Mouse (Mus musculus): Measurements from ENCODE around the gene Pla2g6.

DNA sequence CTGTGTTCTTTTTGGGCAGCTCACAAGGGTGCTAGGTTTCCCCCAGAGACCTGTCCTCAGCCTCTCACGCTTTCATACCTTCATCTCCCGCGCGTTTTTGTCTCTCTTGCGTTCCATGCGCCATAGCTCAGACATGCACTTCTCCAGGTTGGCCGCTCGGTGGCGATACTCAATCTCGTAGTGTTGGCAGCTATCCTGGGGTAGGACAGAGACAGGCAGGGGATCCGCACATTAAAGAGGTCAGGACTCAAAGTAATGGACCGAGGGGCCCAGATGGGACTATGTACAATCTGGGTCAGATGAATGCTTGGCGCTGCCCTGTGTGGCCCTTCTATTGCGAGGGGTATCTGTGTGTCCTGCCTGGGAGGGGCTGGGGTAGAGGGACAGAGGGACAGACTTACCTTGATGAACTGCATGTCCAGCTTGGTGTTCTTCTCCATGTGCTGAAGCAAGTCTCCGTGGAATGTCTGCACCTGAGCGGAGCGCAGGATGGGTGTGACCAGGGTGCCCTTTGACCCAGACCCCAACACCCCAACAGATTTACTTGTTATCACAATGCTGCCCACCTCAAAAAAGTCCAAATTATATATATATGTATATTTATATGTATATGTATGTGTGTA lies 57.0 kb downstream of the Pla2g6 start:
- peak; percentile 68; the same call in 1 of the 2 replicates for TF ChIP-seq CTCF (IDR thresholded peaks at IDR 0.05; ENCODE audit: borderline replicate concordance, insufficient read depth, low read length)
- TF ChIP-seq POLR2A (IDR thresholded peaks at IDR 0.05; ENCODE audit: low read depth, low read length) = no peak

Measured in embryonic fibroblast, embryonic 13.5 days (primary cell).